Comparison of ENCODE assay signal across 13 mouse cellular contexts in genomic region chr11:98384721-98385637, GRCm38 (mm10). TPM values are rescaled to one million over a fixed set of nuclear protein-coding genes. Genes with fewer than 3 reads are reported as not detected.
A peak's percentile ranks its signal among the peaks of the same experiment; 100 is the strongest.
DNase-seq lines count a peak whose midpoint lies in the region; ATAC-seq and TF ChIP-seq lines count a peak whose summit lies in the region.
"Had no signal": no experiment of that assay in that cellular context is flagged by ENCODE, and none has a peak within 500 bp of the region (broad histone marks: within the 10 kb centered on the region; RNA-seq: fewer than 3 reads in every experiment).

No protein-coding gene starts in this region.

- H3K36me3 ChIP-seq in hindbrain, postnatal 0 days (ENCODE audit: insufficient read depth, low read length): no peaks in the 10 kb centered on the region
- peaks cover 4% of the 10 kb centered on the region; the same call in 1 of the 2 replicates for H3K36me3 ChIP-seq in hindbrain, embryonic 16.5 days (ENCODE audit: control insufficient read depth, insufficient read depth, low read length)
- H3K36me3 ChIP-seq in midbrain, postnatal 0 days (ENCODE audit: insufficient read depth, low read length): peaks cover 8% of the 10 kb centered on the region
- peaks cover 3% of the 10 kb centered on the region; the same call in 1 of the 2 replicates for H3K36me3 ChIP-seq in midbrain, embryonic 16.5 days (ENCODE audit: control insufficient read depth, insufficient read depth, low read length)
- peaks cover 15% of the 10 kb centered on the region for H3K36me3 ChIP-seq in heart, embryonic 10.5 days

- H3K27ac ChIP-seq in hindbrain, postnatal 0 days: no peak overlapping the region
- no peak overlapping the region for H3K27ac ChIP-seq in hindbrain, embryonic 16.5 days (ENCODE audit: low read depth, low read length)
- H3K27ac ChIP-seq in midbrain, postnatal 0 days (ENCODE audit: low read depth, low read length): no peak overlapping the region
- no peak overlapping the region for H3K27ac ChIP-seq in midbrain, embryonic 16.5 days (ENCODE audit: low read length)
- peak overlapping the region; percentile 91 for H3K27ac ChIP-seq in heart, embryonic 10.5 days
- H3K27ac ChIP-seq: embryonic facial prominence, embryonic 15.5 days had no signal

- TF ChIP-seq CTCF in hindbrain, postnatal 0 days (IDR thresholded peaks at IDR 0.05; ENCODE audit: low read depth): no peak
- no peak for TF ChIP-seq CTCF in midbrain, postnatal 0 days (IDR thresholded peaks at IDR 0.05)

- H3K27me3 ChIP-seq in hindbrain, postnatal 0 days (ENCODE audit: insufficient read depth, low read length): peaks cover 5% of the 10 kb centered on the region; the same call in 1 of the 2 replicates
- peaks cover 15% of the 10 kb centered on the region for H3K27me3 ChIP-seq in hindbrain, embryonic 16.5 days (replicated peaks; ENCODE audit: control insufficient read depth, insufficient read depth, low read length)
- H3K27me3 ChIP-seq in midbrain, postnatal 0 days (ENCODE audit: insufficient read depth, low read length): peaks cover 12% of the 10 kb centered on the region
- H3K27me3 ChIP-seq in midbrain, embryonic 16.5 days (ENCODE audit: control insufficient read depth, insufficient read depth, low read depth, low read length): peaks cover 24% of the 10 kb centered on the region
- H3K27me3 ChIP-seq in heart, embryonic 10.5 days (ENCODE audit: insufficient read depth, poor library complexity, severe bottlenecking): peaks cover 60% of the 10 kb centered on the region

- no peaks in the 10 kb centered on the region for H3K9me3 ChIP-seq in hindbrain, postnatal 0 days (ENCODE audit: low read length)
- H3K9me3 ChIP-seq in hindbrain, embryonic 16.5 days (ENCODE audit: control insufficient read depth, low read length): no peaks in the 10 kb centered on the region
- no peaks in the 10 kb centered on the region for H3K9me3 ChIP-seq in midbrain, postnatal 0 days (ENCODE audit: low read length)
- no peaks in the 10 kb centered on the region for H3K9me3 ChIP-seq in midbrain, embryonic 16.5 days (replicated peaks; ENCODE audit: control insufficient read depth, low read length, poor library complexity, severe bottlenecking)
- H3K9me3 ChIP-seq in heart, embryonic 10.5 days: no peaks in the 10 kb centered on the region
- H3K9me3 ChIP-seq: embryonic facial prominence, embryonic 15.5 days had no signal

- H3K9ac ChIP-seq in hindbrain, postnatal 0 days (replicated peaks; ENCODE audit: low read length): no peak overlapping the region
- no peak overlapping the region for H3K9ac ChIP-seq in hindbrain, embryonic 16.5 days (ENCODE audit: low read depth, low read length)
- H3K9ac ChIP-seq in midbrain, postnatal 0 days (replicated peaks; ENCODE audit: low read length, poor library complexity, severe bottlenecking): no peak overlapping the region
- H3K9ac ChIP-seq in midbrain, embryonic 16.5 days (ENCODE audit: low read depth, low read length): no peak overlapping the region
- H3K9ac ChIP-seq: embryonic facial prominence, embryonic 15.5 days had no signal

- ATAC-seq in hindbrain, postnatal 0 days: peak; percentile 28; the same call in 1 of the 2 replicates
- no peak for ATAC-seq in hindbrain, embryonic 16.5 days
- ATAC-seq in midbrain, postnatal 0 days (ENCODE audit: low FRiP score): no peak
- ATAC-seq in midbrain, embryonic 16.5 days: no peak

- no peak for DNase-seq in hindbrain, postnatal 0 days (ENCODE audit: low spot score)
- peak; percentile 28 for DNase-seq in midbrain, postnatal 0 days (ENCODE audit: low spot score)
- DNase-seq in heart, embryonic 10.5 days (ENCODE audit: low spot score): no peak
- no peak for DNase-seq in urinary bladder, postnatal 10 days (ENCODE audit: low spot score)
- DNase-seq in right cerebral cortex, postnatal 25 days: no peak
- DNase-seq: kidney, adult 9 months; lung, postnatal 10 days had no signal

- WGBS in hindbrain, postnatal 0 days: 51% methylated on average over 8 of the region's 8 CpGs
- 60% methylated on average over 8 of the region's 8 CpGs for WGBS in hindbrain, embryonic 16.5 days
- 72% methylated on average over 8 of the region's 8 CpGs for WGBS in midbrain, postnatal 0 days
- WGBS in midbrain, embryonic 16.5 days: 69% methylated on average over 8 of the region's 8 CpGs
- 59% methylated on average over 8 of the region's 8 CpGs for WGBS in heart, embryonic 10.5 days

- H3K4me1 ChIP-seq in hindbrain, postnatal 0 days (ENCODE audit: insufficient read depth, low read length): no peaks in the 10 kb centered on the region
- H3K4me1 ChIP-seq in hindbrain, embryonic 16.5 days (ENCODE audit: control insufficient read depth, insufficient read depth, low read depth, low read length): no peaks in the 10 kb centered on the region
- no peaks in the 10 kb centered on the region for H3K4me1 ChIP-seq in midbrain, postnatal 0 days (ENCODE audit: insufficient read depth, low read length)
- no peaks in the 10 kb centered on the region; the same call in 1 of the 2 replicates for H3K4me1 ChIP-seq in midbrain, embryonic 16.5 days (ENCODE audit: control insufficient read depth, insufficient read depth, low read length)
- H3K4me1 ChIP-seq in heart, embryonic 10.5 days: peaks cover 85% of the 10 kb centered on the region

- H3K4me3 ChIP-seq in hindbrain, postnatal 0 days (ENCODE audit: low read length): no peak overlapping the region
- H3K4me3 ChIP-seq in hindbrain, embryonic 16.5 days (ENCODE audit: low read length): no peak overlapping the region
- H3K4me3 ChIP-seq in midbrain, postnatal 0 days (ENCODE audit: low read depth, low read length): no peak overlapping the region
- H3K4me3 ChIP-seq in midbrain, embryonic 16.5 days (ENCODE audit: low read depth, low read length): no peak overlapping the region
- H3K4me3 ChIP-seq in heart, embryonic 10.5 days: peak overlapping the region; percentile 50
- H3K4me3 ChIP-seq: embryonic facial prominence, embryonic 15.5 days had no signal

- no peak overlapping the region for H3K4me2 ChIP-seq in hindbrain, postnatal 0 days (ENCODE audit: low read depth, low read length)
- H3K4me2 ChIP-seq in hindbrain, embryonic 16.5 days (ENCODE audit: low read length): no peak overlapping the region
- H3K4me2 ChIP-seq in midbrain, postnatal 0 days (ENCODE audit: low read depth, low read length, poor library complexity, severe bottlenecking): no peak overlapping the region
- no peak overlapping the region for H3K4me2 ChIP-seq in midbrain, embryonic 16.5 days (ENCODE audit: low read length)
- H3K4me2 ChIP-seq: embryonic facial prominence, embryonic 15.5 days had no signal

RNA-seq across cellular contexts. Expression of gene Pnmt, which starts 1.3 kb away (rescaled TPM):
- total RNA-seq in hindbrain, postnatal 0 days (2014; rRNA removed): 1.2 and 5.4 TPM in 2 replicates
- 5.4 and 5.5 TPM in 2 replicates for polyA plus RNA-seq in hindbrain, postnatal 0 days (2015; fragmentation: Nextera tagmentation; extraction: Ambion mirVana)
- 4.5 and 4.9 TPM in 2 replicates for polyA plus RNA-seq in hindbrain, embryonic 16.5 days (2015; fragmentation: Nextera tagmentation; extraction: Ambion mirVana)
- total RNA-seq in midbrain, postnatal 0 days (2014; rRNA removed): 1.1 and 4.3 TPM in 2 replicates
- 3.4 and 3.9 TPM in 2 replicates for polyA plus RNA-seq in midbrain, postnatal 0 days (2015; fragmentation: Nextera tagmentation; extraction: Ambion mirVana)
- polyA plus RNA-seq in midbrain, embryonic 16.5 days (2015; fragmentation: Nextera tagmentation; extraction: Ambion mirVana): 1.5 and 1.7 TPM in 2 replicates
- polyA plus RNA-seq in heart, embryonic 10.5 days (2016; fragmentation: Nextera tagmentation; extraction: Ambion mirVana): 5.0 and 5.1 TPM in 2 replicates
- total RNA-seq: MEL; monocyte, adult 5-6 weeks had no signal

RNA-seq across cellular contexts. Expression of gene Tcap, which starts 1.4 kb away (rescaled TPM):
- 0.26 and 4.4 TPM in 2 replicates for total RNA-seq in hindbrain, postnatal 0 days (2014; rRNA removed)
- polyA plus RNA-seq in hindbrain, postnatal 0 days (2015; fragmentation: Nextera tagmentation; extraction: Ambion mirVana): not detected in 2 replicates
- polyA plus RNA-seq in hindbrain, embryonic 16.5 days (2015; fragmentation: Nextera tagmentation; extraction: Ambion mirVana): 0.16 and 1.7 TPM in 2 replicates
- total RNA-seq in midbrain, postnatal 0 days (2014; rRNA removed): not detected in 2 replicates
- not detected in 2 replicates for polyA plus RNA-seq in midbrain, postnatal 0 days (2015; fragmentation: Nextera tagmentation; extraction: Ambion mirVana)
- 0.22 TPM in 1 of 2 replicates, not detected in the other for polyA plus RNA-seq in midbrain, embryonic 16.5 days (2015; fragmentation: Nextera tagmentation; extraction: Ambion mirVana)
- 86.0 and 159 TPM in 2 replicates for polyA plus RNA-seq in heart, embryonic 10.5 days (2016; fragmentation: Nextera tagmentation; extraction: Ambion mirVana)
- total RNA-seq: MEL; monocyte, adult 5-6 weeks had no signal
- polyA plus RNA-seq: testis, adult 2 months had no signal

RNA-seq across cellular contexts. Expression of gene Pgap3, which starts 15.3 kb away (rescaled TPM):
- total RNA-seq in hindbrain, postnatal 0 days (2014; rRNA removed): 10.6 and 12.0 TPM in 2 replicates
- 7.8 and 9.2 TPM in 2 replicates for polyA plus RNA-seq in hindbrain, postnatal 0 days (2015; fragmentation: Nextera tagmentation; extraction: Ambion mirVana)
- polyA plus RNA-seq in hindbrain, embryonic 16.5 days (2015; fragmentation: Nextera tagmentation; extraction: Ambion mirVana): 8.2 and 9.3 TPM in 2 replicates
- total RNA-seq in midbrain, postnatal 0 days (2014; rRNA removed): 10.1 and 10.9 TPM in 2 replicates
- polyA plus RNA-seq in midbrain, postnatal 0 days (2015; fragmentation: Nextera tagmentation; extraction: Ambion mirVana): 7.0 and 7.7 TPM in 2 replicates
- polyA plus RNA-seq in midbrain, embryonic 16.5 days (2015; fragmentation: Nextera tagmentation; extraction: Ambion mirVana): 7.4 and 8.6 TPM in 2 replicates
- polyA plus RNA-seq in heart, embryonic 10.5 days (2016; fragmentation: Nextera tagmentation; extraction: Ambion mirVana): 15.3 and 21.3 TPM in 2 replicates

RNA-seq across cellular contexts. Expression of gene Stard3, which starts 26.8 kb away (rescaled TPM):
- 44.0 and 52.4 TPM in 2 replicates for total RNA-seq in hindbrain, postnatal 0 days (2014; rRNA removed)
- polyA plus RNA-seq in hindbrain, postnatal 0 days (2015; fragmentation: Nextera tagmentation; extraction: Ambion mirVana): 28.4 and 31.9 TPM in 2 replicates
- 39.0 and 39.9 TPM in 2 replicates for polyA plus RNA-seq in hindbrain, embryonic 16.5 days (2015; fragmentation: Nextera tagmentation; extraction: Ambion mirVana)
- total RNA-seq in midbrain, postnatal 0 days (2014; rRNA removed): 31.2 and 56.1 TPM in 2 replicates
- 23.8 and 28.2 TPM in 2 replicates for polyA plus RNA-seq in midbrain, postnatal 0 days (2015; fragmentation: Nextera tagmentation; extraction: Ambion mirVana)
- 32.9 and 37.0 TPM in 2 replicates for polyA plus RNA-seq in midbrain, embryonic 16.5 days (2015; fragmentation: Nextera tagmentation; extraction: Ambion mirVana)
- polyA plus RNA-seq in heart, embryonic 10.5 days (2016; fragmentation: Nextera tagmentation; extraction: Ambion mirVana): 51.0 and 53.0 TPM in 2 replicates

RNA-seq across cellular contexts. Expression of gene Erbb2, which starts 27.3 kb away (rescaled TPM):
- total RNA-seq in hindbrain, postnatal 0 days (2014; rRNA removed): 8.0 and 11.7 TPM in 2 replicates
- 4.9 and 5.1 TPM in 2 replicates for polyA plus RNA-seq in hindbrain, postnatal 0 days (2015; fragmentation: Nextera tagmentation; extraction: Ambion mirVana)
- polyA plus RNA-seq in hindbrain, embryonic 16.5 days (2015; fragmentation: Nextera tagmentation; extraction: Ambion mirVana): 6.6 and 10.0 TPM in 2 replicates
- total RNA-seq in midbrain, postnatal 0 days (2014; rRNA removed): 8.1 and 9.4 TPM in 2 replicates
- polyA plus RNA-seq in midbrain, postnatal 0 days (2015; fragmentation: Nextera tagmentation; extraction: Ambion mirVana): 3.9 and 4.5 TPM in 2 replicates
- polyA plus RNA-seq in midbrain, embryonic 16.5 days (2015; fragmentation: Nextera tagmentation; extraction: Ambion mirVana): 5.2 and 5.7 TPM in 2 replicates
- 47.4 and 70.6 TPM in 2 replicates for polyA plus RNA-seq in heart, embryonic 10.5 days (2016; fragmentation: Nextera tagmentation; extraction: Ambion mirVana)
- total RNA-seq: MEL had no signal

Comparison
In these comparisons a context has a peak if more than half of its experiments do, and no peak if none do; other contexts are left out.
1. RNA of gene Tcap, which starts 1.4 kb away (polyA plus RNA-seq): 86.0 to 159 TPM in heart, embryonic 10.5 days; 0.16 to 1.7 TPM in hindbrain, embryonic 16.5 days, not detected in hindbrain, postnatal 0 days, 0.22 TPM in midbrain, embryonic 16.5 days and not detected in midbrain, postnatal 0 days; every median in the first group is over 10 times any median in the second.